Mouse (Mus musculus): ENCODE measurements around the gene Ripor2.

GRCm38 (mm10) chr13:24716441-24716840, 134.5 kb downstream of the Ripor2 start:
- TF ChIP-seq POLR2A (IDR thresholded peaks at IDR 0.05; ENCODE audit: low read depth, low read length) = no peak
- TF ChIP-seq CTCF (IDR thresholded peaks at IDR 0.05; ENCODE audit: extremely low read depth, insufficient read length, insufficient replicate concordance, low read depth, low read length) = no peak
